Mouse (Mus musculus): ENCODE data around the gene G430095P16Rik.

DNA sequence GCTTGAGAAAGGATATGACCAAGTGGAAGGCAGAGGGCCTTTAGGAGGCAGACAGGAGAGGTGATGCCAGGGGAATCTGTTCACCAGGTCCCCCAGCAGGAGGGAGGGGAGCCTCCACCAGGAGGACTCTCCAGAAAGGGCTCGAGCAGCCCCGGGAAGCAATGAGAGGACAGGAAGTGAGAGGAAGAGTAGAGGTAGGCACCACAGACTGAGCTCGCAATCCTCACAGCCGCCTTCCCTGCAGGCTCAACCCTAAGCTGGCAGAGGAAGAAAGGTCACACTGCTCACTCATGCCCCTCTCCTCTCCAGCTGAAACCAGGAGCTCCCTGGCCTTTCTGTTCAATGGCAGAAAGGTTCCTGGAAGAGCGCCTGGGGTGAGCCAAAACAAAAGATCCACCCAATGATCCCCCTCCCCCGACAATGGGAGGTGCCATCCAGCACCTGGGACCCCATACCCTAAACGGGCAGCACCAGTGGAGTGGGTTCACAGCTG is 52.9 kb downstream of the G430095P16Rik start:
- no peak for TF ChIP-seq CTCF (IDR thresholded peaks at IDR 0.05; ENCODE audit: low read depth, low read length)
- TF ChIP-seq POLR2A (IDR thresholded peaks at IDR 0.05; ENCODE audit: borderline replicate concordance, low read depth, low read length) = no peak

All from bone marrow macrophage, adult 2 months (primary cell).